Mouse (Mus musculus) cerebellum, postnatal 36 days (tissue): ENCODE results near the gene Plin5.
"Not testable (repeated sequence)": the region's sequence is repeated elsewhere in the genome, so short reads cannot be mapped to it uniquely, and the experiment has no call there.

Experiments used
- DNase-seq, 2 experiments: peaks; one replicate each; pipeline ENCODE4 v3.0.0; 2021 to 2022; ENCODE audit warnings: mixed read lengths in 2 of 2

The Plin5 gene

DNA sequence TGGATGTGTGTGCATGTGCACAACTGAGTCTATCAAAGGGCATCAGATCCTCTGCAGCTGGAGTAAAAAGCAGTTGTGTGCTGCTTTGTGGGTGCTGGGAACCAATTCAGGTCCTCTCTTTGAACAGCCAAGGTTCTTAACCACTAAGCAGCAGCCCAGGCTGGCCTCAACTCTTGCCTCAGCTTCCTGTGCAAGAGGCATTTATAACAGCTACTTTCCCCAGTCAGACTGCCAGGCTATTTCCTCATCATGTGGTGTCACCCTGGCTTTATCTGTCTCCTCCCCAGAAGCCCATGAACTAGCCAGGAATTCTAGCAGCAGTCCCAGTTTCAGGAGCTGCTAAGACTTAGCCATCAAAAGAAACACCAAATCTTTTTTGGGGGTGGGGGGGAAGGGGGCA is 50.9 kb downstream of the Plin5 start:
- DNase-seq, result no peak

DNA sequence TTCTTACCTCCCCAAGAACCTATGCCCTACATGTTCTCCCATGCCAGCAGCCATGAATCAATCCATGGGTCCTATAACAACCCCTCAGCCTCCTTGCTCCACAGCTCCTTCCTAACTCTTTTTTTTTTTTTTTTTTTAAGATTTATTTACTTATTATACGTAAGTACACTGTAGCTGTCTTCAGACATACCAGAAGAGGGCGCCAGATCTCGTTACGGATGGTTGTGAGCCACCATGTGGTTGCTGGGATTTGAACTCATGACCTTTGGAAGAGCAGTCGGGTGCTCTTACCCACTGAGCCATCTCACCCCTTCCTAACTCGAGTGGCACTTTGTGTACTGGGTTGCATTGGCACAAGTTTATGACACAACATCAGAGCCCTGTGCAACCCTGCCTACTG is 51.7 kb downstream of the Plin5 start:
- not testable (repeated sequence) for DNase-seq

- no peak for DNase-seq
Observed at GRCm38 (mm10) chr17:56062081-56062480, 55.3 kb downstream of the Plin5 start.
